Mouse (Mus musculus) limb, embryonic 14.5 days (tissue): ENCODE measurements around the gene Thoc6. TPM values are rescaled to one million over a fixed set of nuclear protein-coding genes. Genes with fewer than 3 reads are reported as not detected.

Source experiments
- ATAC-seq: fragments of 200-750 bp; cut with Nextera tagmentation; 2 replicates; pipeline ENCODE4 v1.8.0; 2017; ENCODE audit warnings: low read depth, moderate number of reproducible peaks, moderate TSS enrichment; ENCODE audit not compliant: low FRiP score
- DNase-seq: peaks from one replicate; pipeline ENCODE4 v3.0.0-alpha.2; 2015; ENCODE audit warnings: low spot score
- H3K27ac ChIP-seq: fragments of 300-500 bp; sonication (generic); replicated peaks from 2 replicates; pipeline ENCODE4 v1.5.1; 2014; ENCODE audit warnings: low read depth, mild to moderate bottlenecking, low read length, moderate library complexity, mixed read lengths
- H3K27me3 ChIP-seq: fragments of 300-500 bp; sonication (generic); 2 replicates; pipeline ENCODE4 v1.6.1; 2014; ENCODE audit warnings: low read length, mixed read lengths; ENCODE audit not compliant: control insufficient read depth, insufficient read depth
- H3K36me3 ChIP-seq: fragments of 300-500 bp; sonication (generic); 2 replicates; pipeline ENCODE4 v1.6.1; 2014; ENCODE audit warnings: mild to moderate bottlenecking, low read length, moderate library complexity, mixed read lengths; ENCODE audit not compliant: control insufficient read depth, insufficient read depth
- H3K4me1 ChIP-seq: fragments of 300-500 bp; sonication (generic); 2 replicates; pipeline ENCODE4 v1.6.1; 2014; ENCODE audit warnings: antibody characterized with exemption, low read length, mixed read lengths; ENCODE audit not compliant: control insufficient read depth, insufficient read depth
- H3K4me2 ChIP-seq: fragments of 300-500 bp; sonication (generic); replicated peaks from 2 replicates; pipeline ENCODE4 v1.6.1; 2014; ENCODE audit warnings: low read depth, mild to moderate bottlenecking, low read length, moderate library complexity; ENCODE audit not compliant: severe bottlenecking
- H3K4me3 ChIP-seq: fragments of 300-500 bp; sonication (generic); replicated peaks from 2 replicates; pipeline ENCODE4 v1.5.1; 2014; ENCODE audit warnings: low read length
- H3K9ac ChIP-seq: fragments of 300-500 bp; sonication (generic); 2 replicates; pipeline ENCODE4 v1.6.1; 2014; ENCODE audit warnings: mild to moderate bottlenecking, low read depth, low read length, moderate library complexity; ENCODE audit not compliant: severe bottlenecking
- H3K9me3 ChIP-seq: fragments of 300-500 bp; sonication (generic); 2 replicates; pipeline ENCODE4 v1.6.1; 2016; ENCODE audit warnings: low read length; ENCODE audit not compliant: control insufficient read depth
- POLR2A ChIP-seq: fragments of 200-500 bp; IDR thresholded peaks from 2 replicates; pipeline ENCODE4 v1.8.0; 2012; ENCODE audit warnings: inconsistent platforms, mild to moderate bottlenecking, moderate library complexity, borderline replicate concordance; ENCODE audit not compliant: insufficient read depth, insufficient read length; ENCODE audit errors: extremely low read depth
- WGBS: fragments of 180-500 bp; shearing (Covaris S2); extraction: QIAGEN DNeasy Blood & Tissue Kit; methylation state at CpG from one replicate; pipeline ENCODE4 v1.1.7; 2014; 5-methylcytosine and 5-hydroxymethylcytosine counted together
- polyA plus RNA-seq, 2 experiments: library from polyadenylated mRNA; depleted of rRNA in 1 of 2; stranded (reverse) in 1 of 2; unstranded in 1 of 2; fragments of >200 nt; fragmentation: Nextera tagmentation in 1 of 2; extraction: Ambion mirVana in 1 of 2; gene quantifications; 2 replicates each; pipeline versions ENCODE4 v1.2.1 to v1.2.3; 2012 to 2014

Gene Thoc6
- polyA plus RNA-seq, 2 experiments: 44.2 to 45.5 TPM

DNA sequence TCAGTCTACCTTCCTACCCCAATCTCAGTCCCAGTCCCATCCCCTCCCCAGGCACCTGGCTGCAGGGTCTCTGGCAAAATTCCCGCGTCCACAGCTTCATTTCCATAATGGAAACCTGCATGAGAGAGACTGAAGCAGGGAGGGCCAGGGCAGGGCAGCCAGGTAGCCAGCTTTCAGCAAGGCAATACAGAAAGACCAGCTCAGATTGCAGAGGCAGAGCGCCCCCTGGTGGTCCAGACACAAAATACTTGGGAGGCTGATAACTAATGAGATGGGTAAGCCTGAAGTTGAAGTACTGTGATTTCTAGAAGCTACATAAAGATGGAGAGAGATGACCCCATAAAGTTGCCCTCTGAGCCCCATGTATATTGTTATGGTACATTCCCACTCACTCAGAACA lies 32.5 kb upstream of the Thoc6 start:
- H3K36me3 ChIP-seq: no peaks in the 10 kb centered on the region
- 6% methylated on average over 3 of the region's 3 CpGs for WGBS
- H3K4me3 ChIP-seq: no peak overlapping the region
- H3K9ac ChIP-seq: no peak overlapping the region
- no peaks in the 10 kb centered on the region for H3K27me3 ChIP-seq
- H3K4me1 ChIP-seq: no peaks in the 10 kb centered on the region
- ATAC-seq (no peak), DNase-seq (peak; percentile 72)
- H3K9me3 ChIP-seq: no peaks in the 10 kb centered on the region
- no peak overlapping the region for H3K27ac ChIP-seq
- no peak overlapping the region for H3K4me2 ChIP-seq
- TF ChIP-seq POLR2A: no peak

DNA sequence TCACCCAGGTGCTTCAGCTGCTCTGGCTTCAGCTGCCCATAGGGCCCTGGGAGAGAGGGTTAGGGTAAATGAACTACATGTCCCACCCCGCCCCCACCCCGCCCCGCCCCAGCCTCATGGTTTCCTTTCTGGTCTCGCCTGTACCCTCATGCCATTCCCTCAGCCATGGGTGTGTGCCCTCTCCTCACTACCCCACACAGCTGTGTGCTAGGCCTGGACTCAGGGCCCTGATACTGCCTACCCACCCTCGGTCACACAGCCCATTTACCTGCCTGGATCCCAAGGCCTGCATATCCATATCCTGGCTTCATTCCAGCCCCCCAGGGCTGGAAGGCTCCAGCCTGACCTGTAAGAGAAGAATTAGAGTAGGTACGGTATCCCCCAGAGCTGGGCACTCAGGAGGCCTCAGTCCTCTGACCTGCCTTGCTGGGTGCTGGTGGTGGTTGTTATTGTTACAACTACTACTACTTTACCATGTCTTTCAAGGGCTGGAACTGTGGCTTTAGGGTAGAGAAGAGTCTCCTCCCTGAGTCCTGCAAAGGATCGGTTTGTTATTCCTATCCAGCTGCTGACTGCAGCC lies 31.9 kb upstream of the Thoc6 start:
- WGBS: 69% methylated on average over 7 of the region's 7 CpGs
- no peak for TF ChIP-seq POLR2A
- ATAC-seq (no peak), DNase-seq (no peak)
- H3K4me1 ChIP-seq: no peaks in the 10 kb centered on the region
- H3K27ac ChIP-seq: no peak overlapping the region
- H3K36me3 ChIP-seq: no peaks in the 10 kb centered on the region
- no peak overlapping the region for H3K4me2 ChIP-seq
- no peaks in the 10 kb centered on the region for H3K9me3 ChIP-seq
- H3K9ac ChIP-seq: no peak overlapping the region
- peaks cover 5% of the 10 kb centered on the region for H3K27me3 ChIP-seq
- H3K4me3 ChIP-seq: no peak overlapping the region

DNA sequence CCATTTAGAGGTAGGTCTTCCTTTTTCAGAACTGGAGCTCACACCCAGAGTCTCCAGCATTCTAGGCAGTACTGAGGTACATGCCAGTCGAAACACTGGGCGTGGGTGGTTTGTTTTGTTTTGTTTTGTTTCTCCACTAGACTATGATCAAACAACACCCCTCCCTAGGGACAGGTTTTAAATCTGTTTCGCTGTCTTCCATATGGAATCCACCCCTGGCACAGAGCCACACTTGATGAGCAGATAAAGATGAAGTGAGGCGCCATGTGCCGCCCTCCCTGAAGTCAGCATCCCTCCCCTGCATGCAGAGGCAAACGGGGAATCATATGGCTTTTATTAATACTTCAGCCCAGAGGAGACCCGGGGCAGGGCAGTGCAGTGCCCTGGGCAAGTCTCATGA lies 31.1 kb upstream of the Thoc6 start:
- H3K4me3 ChIP-seq: no peak overlapping the region
- H3K36me3 ChIP-seq: no peaks in the 10 kb centered on the region
- H3K27me3 ChIP-seq: peaks cover 14% of the 10 kb centered on the region
- no peak for TF ChIP-seq POLR2A
- no peak overlapping the region for H3K4me2 ChIP-seq
- H3K9me3 ChIP-seq: no peaks in the 10 kb centered on the region
- no peak for ATAC-seq
- H3K4me1 ChIP-seq: no peaks in the 10 kb centered on the region
- H3K9ac ChIP-seq: no peak overlapping the region
- H3K27ac ChIP-seq: no peak overlapping the region
- 31% methylated on average over 7 of the region's 7 CpGs for WGBS
- peak; percentile 50 for DNase-seq

DNA sequence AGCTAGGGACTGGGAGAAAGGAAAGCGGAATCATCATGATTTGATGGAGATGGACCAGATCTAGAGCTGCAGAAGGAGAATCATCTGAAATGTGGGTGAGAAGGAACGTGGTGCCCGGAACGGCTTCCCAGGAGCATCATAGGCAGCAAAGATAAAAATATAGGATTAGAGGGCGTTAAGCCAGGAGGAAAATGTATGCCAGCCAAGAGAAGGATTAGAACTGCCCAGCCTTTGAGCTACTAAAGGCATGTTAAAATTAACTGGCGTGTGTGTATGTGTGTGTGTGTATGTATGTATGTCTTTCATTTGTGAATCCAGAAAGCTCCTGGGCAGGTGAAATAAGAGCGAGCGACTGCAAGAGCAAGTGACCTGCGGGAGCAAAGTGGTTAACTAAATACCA lies 29.6 kb upstream of the Thoc6 start:
- Histone ChIP-seq H3K4me3 (no peak overlapping the region), H3K36me3 (no peaks in the 10 kb centered on the region), H3K9ac (no peak overlapping the region), H3K4me1 (peaks cover 3% of the 10 kb centered on the region; the same call in 1 of the 2 replicates), H3K27ac (no peak overlapping the region), H3K9me3 (no peaks in the 10 kb centered on the region), H3K4me2 (no peak overlapping the region), H3K27me3 (peaks cover 27% of the 10 kb centered on the region)
- ATAC-seq (no peak), DNase-seq (no peak)
- TF ChIP-seq POLR2A: no peak
- WGBS: 85% methylated on average over 9 of the region's 9 CpGs

DNA sequence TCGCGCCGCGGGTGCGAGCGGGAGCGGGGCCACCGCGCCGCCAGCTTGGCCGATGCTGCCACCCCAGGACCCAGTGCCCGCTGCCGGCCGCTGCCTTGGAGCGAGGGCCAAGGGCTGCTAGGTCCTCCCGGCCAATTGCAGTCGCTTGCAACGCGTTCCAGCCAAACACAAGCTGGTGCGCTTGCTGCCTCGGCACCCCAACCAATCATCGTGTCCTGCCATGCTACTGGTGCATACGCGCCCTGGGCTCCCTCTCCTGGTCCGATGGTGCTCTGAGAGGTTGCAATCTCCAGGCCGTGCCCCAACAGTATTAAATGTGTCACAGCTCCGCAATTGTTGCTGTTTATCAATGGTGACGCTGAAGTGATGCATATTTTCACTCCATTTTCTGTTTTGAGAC lies 26.4 kb upstream of the Thoc6 start:
- ATAC-seq: peak; percentile 88
- Histone ChIP-seq H3K4me2 (peak overlapping the region; percentile 99), H3K27me3 (peaks cover 27% of the 10 kb centered on the region)

More for the DNA sequence above, 26.4 kb upstream of the Thoc6 start:
- Histone ChIP-seq H3K36me3 (no peaks in the 10 kb centered on the region), H3K27ac (no peak overlapping the region), H3K9ac (peak overlapping the region; percentile 43), H3K9me3 (no peaks in the 10 kb centered on the region), H3K4me1 (peaks cover 7% of the 10 kb centered on the region; the same call in 1 of the 2 replicates), H3K4me3 (peak overlapping the region; percentile 62)
- DNase-seq: peak; percentile 90
- TF ChIP-seq POLR2A: no peak
- WGBS: 2% methylated on average over 21 of the region's 28 CpGs
